Mouse (Mus musculus) stomach, postnatal 0 days (tissue): ENCODE measurements at regions not wholly inside any gene's neighbourhood (a gene's known extent, or its start where the extent isn't known, plus 50 kb on each side); places are given as distances from the start of the nearest gene placed in this dataset.

Source experiments
- ATAC-seq: fragments of 200-750 bp; cut with Nextera tagmentation; 2 replicates; pipeline ENCODE4 v1.8.0; 2017; ENCODE audit not compliant: low FRiP score, low TSS enrichment
- DNase-seq: peaks from one replicate; pipeline ENCODE4 v3.0.0-alpha.2; 2016; ENCODE audit warnings: low spot score
- H3K27ac ChIP-seq: fragments of 300-500 bp; sonication (generic); replicated peaks from 2 replicates; pipeline ENCODE4 v1.5.1; 2014; ENCODE audit warnings: mild to moderate bottlenecking, control low read depth
- H3K27me3 ChIP-seq: fragments of 300-500 bp; sonication (generic); 2 replicates; pipeline ENCODE4 v1.6.1; 2014; ENCODE audit warnings: low read length; ENCODE audit not compliant: control insufficient read depth, insufficient read depth
- H3K36me3 ChIP-seq: fragments of 300-500 bp; sonication (generic); 2 replicates; pipeline ENCODE4 v1.6.1; 2014; ENCODE audit warnings: low read length, mixed read lengths; ENCODE audit not compliant: control insufficient read depth, insufficient read depth
- H3K4me1 ChIP-seq: fragments of 300-500 bp; sonication (generic); replicated peaks from 2 replicates; pipeline ENCODE4 v1.6.1; 2014; ENCODE audit warnings: antibody characterized with exemption; ENCODE audit not compliant: control insufficient read depth, insufficient read depth
- H3K4me2 ChIP-seq: fragments of 300-500 bp; sonication (generic); replicated peaks from 2 replicates; pipeline ENCODE4 v1.6.1; 2014; ENCODE audit warnings: low read depth, mild to moderate bottlenecking, control low read depth, moderate library complexity
- H3K4me3 ChIP-seq: fragments of 300-500 bp; sonication (generic); 2 replicates; pipeline ENCODE4 v1.5.1; 2014; ENCODE audit warnings: low read depth, low read length, control low read depth
- H3K9ac ChIP-seq: fragments of 300-500 bp; sonication (generic); 2 replicates; pipeline ENCODE4 v1.6.1; 2014; ENCODE audit warnings: mild to moderate bottlenecking, low read length, control low read depth, mixed read lengths
- H3K9me3 ChIP-seq: fragments of 300-500 bp; sonication (generic); 2 replicates; pipeline ENCODE4 v1.6.1; 2016; ENCODE audit warnings: low read length; ENCODE audit not compliant: control insufficient read depth
- CTCF ChIP-seq: IDR thresholded peaks from 2 replicates; pipeline ENCODE4 v1.5.1; 2016; ENCODE audit warnings: antibody characterized with exemption, low read depth, mild to moderate bottlenecking, moderate library complexity
- EP300 ChIP-seq: optimal IDR thresholded peaks from 2 replicates; pipeline ENCODE3; 2016; ENCODE audit warnings: antibody characterized with exemption
- WGBS: fragments of 180-500 bp; shearing (Covaris S2); extraction: QIAGEN DNeasy Blood & Tissue Kit; methylation state at CpG from one replicate; pipeline ENCODE4 v1.1.7; 2014; 5-methylcytosine and 5-hydroxymethylcytosine counted together

DNA sequence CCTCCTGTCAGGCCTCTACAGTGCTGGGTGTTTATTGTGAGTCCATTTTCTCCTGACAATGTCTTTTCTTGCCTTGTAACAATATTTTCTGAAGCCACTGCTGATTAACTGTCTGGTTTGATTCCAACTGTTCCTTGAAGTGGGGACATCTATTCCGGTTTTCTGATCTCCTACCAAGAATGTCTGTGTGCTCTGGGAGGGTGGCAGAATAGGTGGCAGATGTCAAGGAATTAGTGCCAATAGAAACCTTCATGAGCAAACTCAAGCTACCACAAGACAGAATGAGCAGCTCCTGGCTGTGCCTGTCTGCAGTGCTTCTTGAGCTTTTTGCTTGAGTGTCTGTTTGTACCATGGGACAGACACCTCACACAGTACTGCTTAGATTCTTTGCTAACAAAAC, 69.1 kb upstream of the Nectin3 start:
- Histone ChIP-seq H3K4me2 (no peak overlapping the region), H3K36me3 (no peaks in the 10 kb centered on the region), H3K9ac (no peak overlapping the region), H3K9me3 (no peaks in the 10 kb centered on the region), H3K27ac (no peak overlapping the region), H3K27me3 (no peaks in the 10 kb centered on the region), H3K4me1 (no peaks in the 10 kb centered on the region), H3K4me3 (no peak overlapping the region)
- TF ChIP-seq EP300 (no peak), CTCF (no peak)
- no peak for ATAC-seq
- no peak for DNase-seq
- 85% methylated on average over 1 of the region's 1 CpGs for WGBS

DNA sequence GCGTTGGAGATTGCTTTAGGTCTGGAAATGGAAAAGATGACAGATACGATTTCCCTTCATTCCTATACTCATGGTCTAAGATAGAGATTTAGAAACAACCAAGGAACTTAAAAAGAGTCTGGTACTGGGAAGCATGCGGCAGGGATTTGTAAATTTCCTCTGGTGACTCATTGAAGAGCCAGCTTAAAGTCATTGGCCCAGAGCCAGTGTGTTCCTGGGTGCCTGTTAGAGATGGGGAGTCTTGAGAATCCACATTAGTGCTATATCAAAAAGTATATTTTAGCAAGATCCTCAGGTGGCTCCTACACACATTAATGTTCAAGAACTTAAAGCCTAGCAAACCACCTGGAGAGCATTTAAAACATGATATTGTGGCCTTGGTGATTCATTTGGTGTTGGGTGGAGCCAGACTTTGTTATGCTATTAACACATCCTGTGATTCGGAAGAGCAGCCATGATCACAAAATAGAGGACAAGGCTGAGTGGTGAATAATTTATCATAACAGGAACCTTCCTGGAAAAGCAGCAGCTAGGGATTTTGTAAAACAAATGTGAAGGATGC, 67.8 kb upstream of the Nectin3 start:
- TF ChIP-seq EP300 = no peak
- Histone ChIP-seq H3K9me3 (no peaks in the 10 kb centered on the region), H3K9ac (no peak overlapping the region), H3K36me3 (no peaks in the 10 kb centered on the region), H3K4me3 (no peak overlapping the region), H3K27me3 (no peaks in the 10 kb centered on the region), H3K4me2 (no peak overlapping the region), H3K27ac (no peak overlapping the region), H3K4me1 (no peaks in the 10 kb centered on the region)
- ATAC-seq (no peak), DNase-seq (no peak)
- 53% methylated on average over 4 of the region's 4 CpGs for WGBS

DNA sequence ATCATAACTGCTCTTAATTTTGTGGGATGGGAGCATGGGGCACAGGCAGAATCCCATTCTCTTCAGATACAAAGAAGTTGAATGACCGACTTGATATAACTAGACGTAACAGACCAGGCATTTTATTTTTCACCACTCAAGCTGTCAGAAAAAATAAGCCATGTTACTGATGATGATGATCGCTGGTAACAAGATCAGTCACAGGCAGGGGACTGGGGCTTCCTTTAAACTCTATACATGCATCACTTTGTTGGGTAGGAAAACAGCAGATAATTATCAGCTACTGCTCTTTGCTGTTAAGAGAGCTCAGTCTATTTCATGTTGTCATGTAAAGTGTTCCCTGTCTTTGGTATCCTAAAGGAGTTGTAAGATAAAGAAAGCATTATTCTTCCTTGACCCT, 59.0 kb upstream of the Nectin3 start:
- 72% methylated on average over 3 of the region's 3 CpGs for whole genome bisulfite sequencing
- Histone ChIP-seq H3K4me3 (no peak overlapping the region), H3K27ac (no peak overlapping the region), H3K9ac (no peak overlapping the region), H3K36me3 (no peaks in the 10 kb centered on the region), H3K9me3 (no peaks in the 10 kb centered on the region), H3K27me3 (no peaks in the 10 kb centered on the region), H3K4me1 (no peaks in the 10 kb centered on the region), H3K4me2 (no peak overlapping the region)
- no peak for ATAC-seq
- no peak for DNase-seq
- TF ChIP-seq CTCF (no peak), EP300 (no peak)

DNA sequence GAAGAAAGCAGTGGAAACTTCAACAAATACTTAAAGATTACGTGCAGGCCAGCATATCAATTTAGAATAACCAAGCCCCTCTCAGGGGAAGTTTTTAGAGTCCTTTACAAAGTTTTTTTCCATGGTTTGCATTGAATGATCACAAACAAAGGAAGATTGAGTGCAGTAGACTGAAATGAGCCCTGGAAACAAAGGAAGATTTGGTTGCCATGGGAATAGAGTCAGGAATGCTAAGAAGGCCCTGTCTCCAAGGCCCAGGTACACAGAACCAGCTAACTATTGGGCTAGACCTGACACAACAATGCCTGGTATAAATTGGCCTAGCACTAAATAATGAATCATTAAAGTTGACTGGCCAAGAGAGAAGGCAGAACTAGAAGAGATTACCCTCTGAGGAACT, 49.9 kb upstream of the Nectin3 start:
- Histone ChIP-seq H3K4me2 (no peak overlapping the region), H3K27me3 (no peaks in the 10 kb centered on the region), H3K9ac (no peak overlapping the region), H3K4me3 (no peak overlapping the region), H3K27ac (no peak overlapping the region), H3K4me1 (no peaks in the 10 kb centered on the region), H3K36me3 (no peaks in the 10 kb centered on the region), H3K9me3 (no peaks in the 10 kb centered on the region)
- ATAC-seq (no peak), DNase-seq (no peak)
- 68% methylated on average over 1 of the region's 1 CpGs for WGBS
- TF ChIP-seq CTCF (no peak), EP300 (no peak)
